13 mouse cellular contexts compared by ENCODE assay signal in the genomic region with DNA sequence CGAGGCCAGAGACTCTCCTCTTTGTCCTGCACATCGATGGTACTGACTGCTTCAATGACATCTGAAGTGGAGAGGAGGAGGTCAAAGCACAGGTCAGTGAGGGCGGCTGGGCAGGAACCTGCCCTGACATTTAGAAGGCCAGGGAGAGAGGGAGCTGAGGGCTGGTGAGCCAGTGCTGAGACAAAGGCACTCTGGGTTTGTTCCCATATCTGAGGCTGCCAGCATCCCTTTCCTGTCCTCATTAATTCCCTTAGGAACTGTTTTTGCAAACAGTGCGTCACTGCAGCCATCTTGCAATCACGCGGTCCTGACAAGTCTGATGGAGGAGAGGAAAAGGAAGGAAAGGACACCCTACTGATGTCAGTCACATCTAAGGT. TPM values are rescaled to one million over a fixed set of nuclear protein-coding genes. Genes with fewer than 3 reads are reported as not detected.
A peak's percentile ranks its signal among the peaks of the same experiment; 100 is the strongest.
DNase-seq lines count a peak whose midpoint lies in the region; ATAC-seq and TF ChIP-seq lines count a peak whose summit lies in the region.
"Had no signal": no experiment of that assay in that cellular context is flagged by ENCODE, and none has a peak within 500 bp of the region (broad histone marks: within the 10 kb centered on the region; RNA-seq: fewer than 3 reads in every experiment).

No protein-coding gene starts in this region.

- no peaks in the 10 kb centered on the region for H3K9me3 ChIP-seq in forebrain, embryonic 15.5 days
- H3K9me3 ChIP-seq in forebrain, embryonic 11.5 days (ENCODE audit: control insufficient read depth, low read length): no peaks in the 10 kb centered on the region
- no peaks in the 10 kb centered on the region for H3K9me3 ChIP-seq in lung, embryonic 14.5 days (ENCODE audit: low read depth, low read length)
- H3K9me3 ChIP-seq in midbrain, embryonic 14.5 days (ENCODE audit: control insufficient read depth, low read length): no peaks in the 10 kb centered on the region

- H3K9ac ChIP-seq in forebrain, embryonic 15.5 days (replicated peaks): no peak overlapping the region
- no peak overlapping the region for H3K9ac ChIP-seq in forebrain, embryonic 11.5 days (ENCODE audit: low read length)
- H3K9ac ChIP-seq in lung, embryonic 14.5 days: no peak overlapping the region
- no peak overlapping the region for H3K9ac ChIP-seq in midbrain, embryonic 14.5 days (replicated peaks; ENCODE audit: low read length)

- ATAC-seq in forebrain, embryonic 15.5 days (replicated peaks): no peak
- no peak for ATAC-seq in forebrain, embryonic 11.5 days (replicated peaks; ENCODE audit: low FRiP score)
- no peak for ATAC-seq in lung, embryonic 14.5 days (ENCODE audit: insufficient read depth)
- no peak for ATAC-seq in midbrain, embryonic 14.5 days (ENCODE audit: low FRiP score, low TSS enrichment)

- H3K4me1 ChIP-seq in forebrain, embryonic 15.5 days: peaks cover 8% of the 10 kb centered on the region
- H3K4me1 ChIP-seq in forebrain, embryonic 11.5 days (replicated peaks; ENCODE audit: control insufficient read depth, insufficient read depth, low read length): 0 out of 2 replicates have a peak, but pooled peaks cover 6% of the 10 kb centered on the region
- no peaks in the 10 kb centered on the region for H3K4me1 ChIP-seq in lung, embryonic 14.5 days (ENCODE audit: insufficient read depth)
- H3K4me1 ChIP-seq in lung, adult 2 months (ENCODE audit: control insufficient read depth, insufficient read depth, low read length): no peaks in the 10 kb centered on the region
- peaks cover 5% of the 10 kb centered on the region; the same call in 1 of the 2 replicates for H3K4me1 ChIP-seq in midbrain, embryonic 14.5 days (ENCODE audit: control insufficient read depth, insufficient read depth, low read length)

- no peaks in the 10 kb centered on the region for H3K27me3 ChIP-seq in forebrain, embryonic 15.5 days
- H3K27me3 ChIP-seq in forebrain, embryonic 11.5 days (ENCODE audit: control insufficient read depth, insufficient read depth, low read length): no peaks in the 10 kb centered on the region
- H3K27me3 ChIP-seq in lung, embryonic 14.5 days (ENCODE audit: insufficient read depth, low read length): no peaks in the 10 kb centered on the region
- no peaks in the 10 kb centered on the region for H3K27me3 ChIP-seq in midbrain, embryonic 14.5 days (ENCODE audit: control insufficient read depth, insufficient read depth, low read length)
- H3K27me3 ChIP-seq: CH12.LX had no signal

- TF ChIP-seq CTCF in lung, embryonic 14.5 days (IDR thresholded peaks at IDR 0.05; ENCODE audit: low read depth): no peak
- no peak for TF ChIP-seq CTCF in lung, adult 2 months (IDR thresholded peaks at IDR 0.05; ENCODE audit: insufficient read depth, low read length)

- TF ChIP-seq POLR2A in lung, adult 2 months (IDR thresholded peaks at IDR 0.05; ENCODE audit: borderline replicate concordance, extremely low read depth, low read depth, low read length): no peak

- H3K4me2 ChIP-seq in forebrain, embryonic 15.5 days (replicated peaks): no peak overlapping the region
- H3K4me2 ChIP-seq in forebrain, embryonic 11.5 days (ENCODE audit: low read depth, low read length, severe bottlenecking): no peak overlapping the region
- H3K4me2 ChIP-seq in lung, embryonic 14.5 days: no peak overlapping the region
- H3K4me2 ChIP-seq in midbrain, embryonic 14.5 days (ENCODE audit: low read length): no peak overlapping the region
- H3K4me2 ChIP-seq: midbrain, embryonic 11.5 days had no signal

- no peak overlapping the region for H3K4me3 ChIP-seq in forebrain, embryonic 15.5 days
- H3K4me3 ChIP-seq in forebrain, embryonic 11.5 days (ENCODE audit: low read depth, low read length): no peak overlapping the region
- H3K4me3 ChIP-seq in lung, embryonic 14.5 days (ENCODE audit: low read depth, low read length): no peak overlapping the region
- H3K4me3 ChIP-seq in lung, adult 2 months (replicated peaks; ENCODE audit: extremely low read depth, low read depth, low read length): no peak overlapping the region
- no peak overlapping the region for H3K4me3 ChIP-seq in midbrain, embryonic 14.5 days (replicated peaks; ENCODE audit: low read depth, low read length)
- H3K4me3 ChIP-seq: erythroblast, embryonic 14.5 days had no signal

- H3K27ac ChIP-seq in forebrain, embryonic 15.5 days (replicated peaks): peak overlapping the region; percentile 47
- H3K27ac ChIP-seq in forebrain, embryonic 11.5 days (ENCODE audit: low read depth, low read length): no peak overlapping the region
- no peak overlapping the region; the same call in 1 of the 2 replicates for H3K27ac ChIP-seq in lung, embryonic 14.5 days (ENCODE audit: low read depth)
- no peak overlapping the region for H3K27ac ChIP-seq in midbrain, embryonic 14.5 days (replicated peaks; ENCODE audit: low read depth, low read length)

- 83% methylated on average over 6 of the region's 6 CpGs for WGBS in forebrain, embryonic 15.5 days
- WGBS in forebrain, embryonic 11.5 days: 80% methylated on average over 6 of the region's 6 CpGs
- WGBS in lung, embryonic 14.5 days: 68% methylated on average over 6 of the region's 6 CpGs
- 40% methylated on average over 6 of the region's 6 CpGs for WGBS in lung, adult 2 months
- 88% methylated on average over 6 of the region's 6 CpGs for WGBS in midbrain, embryonic 14.5 days

- H3K36me3 ChIP-seq in forebrain, embryonic 15.5 days: peaks cover 67% of the 10 kb centered on the region
- peaks cover 7% of the 10 kb centered on the region; the same call in 1 of the 2 replicates for H3K36me3 ChIP-seq in forebrain, embryonic 11.5 days (ENCODE audit: control insufficient read depth, insufficient read depth, low read length)
- peaks cover 85% of the 10 kb centered on the region for H3K36me3 ChIP-seq in lung, embryonic 14.5 days (ENCODE audit: insufficient read depth)
- H3K36me3 ChIP-seq in midbrain, embryonic 14.5 days (ENCODE audit: control insufficient read depth, insufficient read depth, low read length): peaks cover 75% of the 10 kb centered on the region

- no peak for DNase-seq in forebrain, embryonic 11.5 days (ENCODE audit: low spot score)
- DNase-seq in lung, embryonic 14.5 days: peak; percentile 21
- DNase-seq in lung, adult 2 months: no peak
- peak; percentile 44 to 65 for DNase-seq in cerebellum, postnatal 25 days
- peak; percentile 44 to 73 for DNase-seq in kidney, postnatal 36 days
- DNase-seq in Muller cell, postnatal 12 days (ENCODE audit: inconsistent ontology term): no peak
- no peak for DNase-seq in midbrain, embryonic 14.5 days
- DNase-seq: liver; thymus, postnatal 25 days had no signal

RNA-seq across cellular contexts. Expression of gene Wdr73, which starts 7.3 kb away (rescaled TPM):
- polyA plus RNA-seq in forebrain, embryonic 15.5 days (2015; fragmentation: Nextera tagmentation; extraction: Ambion mirVana): 43.2 and 43.9 TPM in 2 replicates
- polyA plus RNA-seq in forebrain, embryonic 11.5 days (2014; fragmentation: Nextera tagmentation; extraction: Ambion mirVana): 40.5 and 41.6 TPM in 2 replicates
- polyA plus RNA-seq in lung, embryonic 14.5 days (2014; fragmentation: Nextera tagmentation; extraction: Ambion mirVana): 29.0 and 30.9 TPM in 2 replicates
- 9.5 and 14.7 TPM in 2 replicates for polyA plus RNA-seq in lung, adult 2 months (2012; rRNA removed)
- 32.8 and 36.1 TPM in 2 replicates for polyA plus RNA-seq in midbrain, embryonic 14.5 days (2014; fragmentation: Nextera tagmentation; extraction: Ambion mirVana)

RNA-seq across cellular contexts. Expression of gene Nmb, which starts 11.1 kb away (rescaled TPM):
- polyA plus RNA-seq in forebrain, embryonic 15.5 days (2015; fragmentation: Nextera tagmentation; extraction: Ambion mirVana): 7.1 TPM in 2 replicates
- 7.3 and 8.6 TPM in 2 replicates for polyA plus RNA-seq in forebrain, embryonic 11.5 days (2014; fragmentation: Nextera tagmentation; extraction: Ambion mirVana)
- 9.5 and 10.3 TPM in 2 replicates for polyA plus RNA-seq in lung, embryonic 14.5 days (2014; fragmentation: Nextera tagmentation; extraction: Ambion mirVana)
- polyA plus RNA-seq in lung, adult 2 months (2012; rRNA removed): 2.6 and 4.1 TPM in 2 replicates
- polyA plus RNA-seq in midbrain, embryonic 14.5 days (2014; fragmentation: Nextera tagmentation; extraction: Ambion mirVana): 8.5 and 9.0 TPM in 2 replicates
- polyA plus RNA-seq: erythroblast, embryonic 14.5 days had no signal

RNA-seq across cellular contexts. Expression of gene Zscan2, which starts 33.0 kb away (rescaled TPM):
- polyA plus RNA-seq in forebrain, embryonic 15.5 days (2015; fragmentation: Nextera tagmentation; extraction: Ambion mirVana): 4.6 and 5.9 TPM in 2 replicates
- polyA plus RNA-seq in forebrain, embryonic 11.5 days (2014; fragmentation: Nextera tagmentation; extraction: Ambion mirVana): 3.3 and 3.8 TPM in 2 replicates
- 2.2 and 3.2 TPM in 2 replicates for polyA plus RNA-seq in lung, embryonic 14.5 days (2014; fragmentation: Nextera tagmentation; extraction: Ambion mirVana)
- 5.5 and 6.2 TPM in 2 replicates for polyA plus RNA-seq in lung, adult 2 months (2012; rRNA removed)
- polyA plus RNA-seq in midbrain, embryonic 14.5 days (2014; fragmentation: Nextera tagmentation; extraction: Ambion mirVana): 5.8 and 7.1 TPM in 2 replicates

RNA-seq across cellular contexts. Expression of gene Sec11a, which starts 53.8 kb away (rescaled TPM):
- polyA plus RNA-seq in forebrain, embryonic 15.5 days (2015; fragmentation: Nextera tagmentation; extraction: Ambion mirVana): 149 and 157 TPM in 2 replicates
- polyA plus RNA-seq in forebrain, embryonic 11.5 days (2014; fragmentation: Nextera tagmentation; extraction: Ambion mirVana): 169 and 201 TPM in 2 replicates
- 191 and 196 TPM in 2 replicates for polyA plus RNA-seq in lung, embryonic 14.5 days (2014; fragmentation: Nextera tagmentation; extraction: Ambion mirVana)
- polyA plus RNA-seq in lung, adult 2 months (2012; rRNA removed): 42.3 and 52.7 TPM in 2 replicates
- 140 and 147 TPM in 2 replicates for polyA plus RNA-seq in midbrain, embryonic 14.5 days (2014; fragmentation: Nextera tagmentation; extraction: Ambion mirVana)

Comparison
In these comparisons a context has a peak if more than half of its experiments do, and no peak if none do; other contexts are left out.
1. DNase-seq: peak in lung, embryonic 14.5 days (single experiment), cerebellum, postnatal 25 days (2 of 2) and kidney, postnatal 36 days (2 of 2); none in forebrain, embryonic 11.5 days (single experiment), lung, adult 2 months (single experiment), Muller cell, postnatal 12 days (single experiment) and midbrain, embryonic 14.5 days (single experiment).